Mouse (Mus musculus) midbrain, embryonic 11.5 days (tissue): ENCODE data around the gene Neu2. TPM values are rescaled to one million over a fixed set of nuclear protein-coding genes. Genes with fewer than 3 reads are reported as not detected.

Experiments used
- polyA plus RNA-seq: library from polyadenylated mRNA; unstranded; fragments of >200 nt; fragmentation: Nextera tagmentation; extraction: Ambion mirVana; gene quantifications from 2 replicates; pipeline ENCODE4 v1.2.1, GENCODE M21; 2014

Neu2 gene
- polyA plus RNA-seq, 1 experiment from 2014 or later: not detected

Other genes starting within 250 kb of the Neu2 start
- 0.58 and 0.83 TPM in 2 replicates for gene Efhd1, start 245.5 kb upstream of the Neu2 start, polyA plus RNA-seq
- gene Gigyf2, start 182.9 kb upstream of the Neu2 start, polyA plus RNA-seq: 50.7 and 51.9 TPM in 2 replicates
- gene Kcnj13, start 115.2 kb upstream of the Neu2 start, polyA plus RNA-seq: 0.14 and 0.38 TPM in 2 replicates
- not detected in 2 replicates for gene Snorc, start 39.6 kb upstream of the Neu2 start, polyA plus RNA-seq
- 3.0 and 3.9 TPM in 2 replicates for gene Ngef, start 64.0 kb downstream of the Neu2 start, polyA plus RNA-seq
- 2.8 and 4.8 TPM in 2 replicates for gene Inpp5d, start 110.4 kb downstream of the Neu2 start, polyA plus RNA-seq
- 33.7 and 35.3 TPM in 2 replicates for gene Atg16l1, start 246.0 kb downstream of the Neu2 start, polyA plus RNA-seq